Mouse (Mus musculus): ENCODE measurements around the gene Sfmbt2.

DNA sequence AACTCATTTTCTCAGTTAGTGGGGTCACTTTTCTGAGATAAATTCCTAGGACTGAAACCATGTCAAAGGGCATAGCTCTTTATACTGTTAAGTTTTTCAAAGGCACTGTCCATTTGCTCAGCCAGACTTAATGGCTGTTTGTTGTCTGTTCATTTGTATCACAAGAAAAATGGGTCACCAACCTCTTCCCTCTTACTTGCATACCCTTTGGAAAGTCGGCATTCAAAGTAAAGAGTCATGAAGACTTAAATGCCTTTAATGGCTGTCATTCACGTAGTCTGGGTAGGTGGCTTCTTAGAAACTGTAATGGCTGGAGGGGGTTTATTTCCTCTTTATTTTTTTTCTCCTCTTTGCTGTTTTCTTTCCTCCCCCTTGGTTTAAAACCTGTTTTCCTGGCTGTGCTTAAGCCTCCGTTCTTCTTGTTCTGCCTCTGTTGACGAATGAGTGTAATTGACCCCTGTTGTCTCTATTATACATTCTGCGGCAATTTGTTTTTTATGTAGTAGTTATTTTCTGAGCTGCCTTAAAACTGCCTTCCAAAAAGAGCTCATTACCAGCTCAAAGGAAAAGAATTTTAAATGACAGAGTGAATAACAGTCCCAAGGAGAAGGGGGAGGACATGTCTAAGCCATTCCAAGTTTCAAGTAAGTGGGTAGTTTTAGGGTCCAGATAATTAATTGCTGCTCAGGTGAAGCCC is 151.6 kb downstream of the Sfmbt2 start:
- no peak for TF ChIP-seq CTCF (IDR thresholded peaks at IDR 0.05; ENCODE audit: borderline replicate concordance, insufficient read depth, low read length)
- TF ChIP-seq POLR2A (IDR thresholded peaks at IDR 0.05; ENCODE audit: low read depth, low read length) = no peak
